Mouse (Mus musculus) liver, embryonic 14.5 days (tissue): ENCODE data around the gene Sytl5.

Experiments used
- CTCF ChIP-seq: IDR thresholded peaks from 2 replicates; pipeline ENCODE4 v1.5.1; 2016; ENCODE audit warnings: antibody characterized with exemption, low read depth, control low read depth
- EP300 ChIP-seq: IDR thresholded peaks from 2 replicates; pipeline ENCODE4 v1.6.1; 2016; ENCODE audit warnings: antibody characterized with exemption, low read depth

- no peak for TF ChIP-seq CTCF
- no peak for TF ChIP-seq EP300
Observed at GRCm38 (mm10) chrX:10007675-10008270, 122.4 kb downstream of the Sytl5 start.
